Mouse (Mus musculus): ENCODE data around the gene Plcb1. TPM values are rescaled to one million over a fixed set of nuclear protein-coding genes. Genes with fewer than 3 reads are reported as not detected.
A peak's percentile ranks its signal among the peaks of the same experiment; 100 is the strongest.

Plcb1 gene
- 10.7 and 11.1 TPM in 2 replicates for polyA plus RNA-seq (2015; fragmentation: Nextera tagmentation; extraction: Ambion mirVana)

GRCm38 (mm10) chr2:134785970-134786855 is at the start of gene Plcb1:
Gene Plcb1, plus strand, starts transcription at chr2:134786067.
- peak; percentile 94 for ATAC-seq (ENCODE audit: insufficient number of reproducible peaks, low FRiP score, low TSS enrichment, low read depth)
- peak within 1 kb of the TSS; percentile 92 for H3K4me2 ChIP-seq (replicated peaks)
- H3K4me1 ChIP-seq = peaks cover 12% of the 10 kb centered on the region; the same call in 1 of the 2 replicates
- peak within 1 kb of the TSS; percentile 51; the same call in 1 of the 2 replicates for H3K27ac ChIP-seq (replicated peaks)
- peak within 1 kb of the TSS; percentile 68 for H3K4me3 ChIP-seq (replicated peaks)
- H3K36me3 ChIP-seq = no peaks in the 10 kb centered on the region
- under 1% methylated on average over 85 of the region's 88 CpGs for WGBS
- H3K9me3 ChIP-seq (replicated peaks) = no peaks in the 10 kb centered on the region
- H3K27me3 ChIP-seq = no peaks in the 10 kb centered on the region; the same call in 1 of the 2 replicates
- peak within 1 kb of the TSS; percentile 62 for H3K9ac ChIP-seq

GRCm38 (mm10) chr2:134755537-134755936 is 30.3 kb upstream of the Plcb1 start:
- no peak for ATAC-seq (ENCODE audit: insufficient number of reproducible peaks, low FRiP score, low TSS enrichment, low read depth)
- H3K4me1 ChIP-seq = no peaks in the 10 kb centered on the region
- no peak overlapping the region for H3K27ac ChIP-seq (replicated peaks)
- H3K4me2 ChIP-seq (replicated peaks) = no peak overlapping the region
- H3K36me3 ChIP-seq = no peaks in the 10 kb centered on the region
- H3K9ac ChIP-seq = no peak overlapping the region
- H3K9me3 ChIP-seq (replicated peaks) = no peaks in the 10 kb centered on the region
- no peaks in the 10 kb centered on the region for H3K27me3 ChIP-seq
- no peak overlapping the region for H3K4me3 ChIP-seq (replicated peaks)

DNA sequence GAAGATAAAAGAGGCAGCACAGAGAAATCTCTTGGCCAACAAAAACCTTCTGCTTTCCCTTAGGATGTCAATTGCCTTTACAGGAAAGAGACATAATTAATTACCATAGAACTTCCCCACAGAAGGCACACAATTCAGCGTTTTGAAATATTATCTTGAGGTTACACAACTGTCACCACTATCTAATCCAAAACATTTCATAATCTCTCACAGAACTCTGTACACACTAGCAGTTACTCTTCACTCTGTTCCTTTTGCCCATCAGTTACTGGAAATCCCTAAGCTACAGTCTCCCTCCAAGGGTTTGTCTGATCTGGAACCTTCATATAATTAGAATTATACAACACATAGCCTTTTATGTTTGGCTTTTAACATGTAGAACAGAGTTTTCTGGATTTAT is 29.8 kb upstream of the Plcb1 start:
- Histone ChIP-seq H3K9ac (no peak overlapping the region), H3K27ac (replicated peaks) (no peak overlapping the region), H3K27me3 (no peaks in the 10 kb centered on the region), H3K9me3 (replicated peaks) (no peaks in the 10 kb centered on the region), H3K4me3 (replicated peaks) (no peak overlapping the region), H3K4me2 (replicated peaks) (no peak overlapping the region), H3K4me1 (no peaks in the 10 kb centered on the region), H3K36me3 (no peaks in the 10 kb centered on the region)
- 40% methylated on average over 1 of the region's 1 CpGs for WGBS
- ATAC-seq (ENCODE audit: insufficient number of reproducible peaks, low FRiP score, low TSS enrichment, low read depth) = no peak

GRCm38 (mm10) chr2:134761029-134761428 is 24.8 kb upstream of the Plcb1 start:
- WGBS = 95% methylated on average over 1 of the region's 1 CpGs
- H3K4me3 ChIP-seq (replicated peaks) = no peak overlapping the region
- no peaks in the 10 kb centered on the region for H3K27me3 ChIP-seq
- no peak overlapping the region for H3K4me2 ChIP-seq (replicated peaks)
- no peaks in the 10 kb centered on the region for H3K4me1 ChIP-seq
- H3K27ac ChIP-seq (replicated peaks) = no peak overlapping the region
- no peak for ATAC-seq (ENCODE audit: insufficient number of reproducible peaks, low FRiP score, low TSS enrichment, low read depth)
- no peak overlapping the region for H3K9ac ChIP-seq
- no peaks in the 10 kb centered on the region for H3K36me3 ChIP-seq
- no peaks in the 10 kb centered on the region for H3K9me3 ChIP-seq (replicated peaks)

- H3K9me3 ChIP-seq (replicated peaks) = no peaks in the 10 kb centered on the region
- no peaks in the 10 kb centered on the region for H3K4me1 ChIP-seq
- H3K4me3 ChIP-seq (replicated peaks) = no peak overlapping the region
- no peaks in the 10 kb centered on the region for H3K27me3 ChIP-seq
- no peak for ATAC-seq (ENCODE audit: insufficient number of reproducible peaks, low FRiP score, low TSS enrichment, low read depth)
- H3K27ac ChIP-seq (replicated peaks) = no peak overlapping the region
- 94% methylated on average over 8 of the region's 8 CpGs for WGBS
- H3K4me2 ChIP-seq (replicated peaks) = no peak overlapping the region
- H3K9ac ChIP-seq = no peak overlapping the region
- H3K36me3 ChIP-seq = no peaks in the 10 kb centered on the region
Measured at GRCm38 (mm10) chr2:134763406-134763990, 22.4 kb upstream of the Plcb1 start.

- H3K9me3 ChIP-seq (replicated peaks) = no peaks in the 10 kb centered on the region
- no peak overlapping the region for H3K27ac ChIP-seq (replicated peaks)
- ATAC-seq (ENCODE audit: insufficient number of reproducible peaks, low FRiP score, low TSS enrichment, low read depth) = no peak
- no peak overlapping the region for H3K9ac ChIP-seq
- H3K4me3 ChIP-seq (replicated peaks) = no peak overlapping the region
- no peak overlapping the region for H3K4me2 ChIP-seq (replicated peaks)
- no peaks in the 10 kb centered on the region for H3K27me3 ChIP-seq
- no peaks in the 10 kb centered on the region for H3K36me3 ChIP-seq
- no peaks in the 10 kb centered on the region for H3K4me1 ChIP-seq
- WGBS = 81% methylated on average over 2 of the region's 2 CpGs
Measured at GRCm38 (mm10) chr2:134764506-134764905, 21.4 kb upstream of the Plcb1 start.

GRCm38 (mm10) chr2:134779826-134780225 is 6.0 kb upstream of the Plcb1 start:
- no peaks in the 10 kb centered on the region for H3K36me3 ChIP-seq

GRCm38 (mm10) chr2:134780316-134780715 is 5.6 kb upstream of the Plcb1 start:
- H3K4me2 ChIP-seq (replicated peaks) = no peak overlapping the region
- no peaks in the 10 kb centered on the region for H3K4me1 ChIP-seq
- H3K9me3 ChIP-seq (replicated peaks) = no peaks in the 10 kb centered on the region
- no peaks in the 10 kb centered on the region for H3K36me3 ChIP-seq
- H3K27me3 ChIP-seq = no peaks in the 10 kb centered on the region
- H3K4me3 ChIP-seq (replicated peaks) = no peak overlapping the region
- H3K27ac ChIP-seq (replicated peaks) = no peak overlapping the region
- H3K9ac ChIP-seq = no peak overlapping the region
- ATAC-seq (ENCODE audit: insufficient number of reproducible peaks, low FRiP score, low TSS enrichment, low read depth) = no peak

More at GRCm38 (mm10) chr2:134779826-134780225, 6.0 kb upstream of the Plcb1 start:
- no peak overlapping the region for H3K27ac ChIP-seq (replicated peaks)
- no peak for ATAC-seq (ENCODE audit: insufficient number of reproducible peaks, low FRiP score, low TSS enrichment, low read depth)
- no peaks in the 10 kb centered on the region for H3K27me3 ChIP-seq
- 72% methylated on average over 5 of the region's 5 CpGs for WGBS
- H3K9me3 ChIP-seq (replicated peaks) = no peaks in the 10 kb centered on the region
- H3K9ac ChIP-seq = no peak overlapping the region
- no peak overlapping the region for H3K4me2 ChIP-seq (replicated peaks)
- no peak overlapping the region for H3K4me3 ChIP-seq (replicated peaks)
- H3K4me1 ChIP-seq = no peaks in the 10 kb centered on the region

- 9% methylated on average over 6 of the region's 6 CpGs for WGBS
- Histone ChIP-seq H3K9ac (peak overlapping the region; percentile 62; the same call in 1 of the 2 replicates), H3K27me3 (no peaks in the 10 kb centered on the region; the same call in 1 of the 2 replicates), H3K9me3 (replicated peaks) (no peaks in the 10 kb centered on the region), H3K36me3 (no peaks in the 10 kb centered on the region), H3K4me3 (replicated peaks) (peak overlapping the region; percentile 68), H3K27ac (replicated peaks) (no peak overlapping the region), H3K4me1 (peaks cover 12% of the 10 kb centered on the region; the same call in 1 of the 2 replicates), H3K4me2 (replicated peaks) (peak overlapping the region; percentile 92)
- no peak for ATAC-seq (ENCODE audit: insufficient number of reproducible peaks, low FRiP score, low TSS enrichment, low read depth)
Measured at GRCm38 (mm10) chr2:134786856-134787250, 986 bp downstream of the Plcb1 start.

DNA sequence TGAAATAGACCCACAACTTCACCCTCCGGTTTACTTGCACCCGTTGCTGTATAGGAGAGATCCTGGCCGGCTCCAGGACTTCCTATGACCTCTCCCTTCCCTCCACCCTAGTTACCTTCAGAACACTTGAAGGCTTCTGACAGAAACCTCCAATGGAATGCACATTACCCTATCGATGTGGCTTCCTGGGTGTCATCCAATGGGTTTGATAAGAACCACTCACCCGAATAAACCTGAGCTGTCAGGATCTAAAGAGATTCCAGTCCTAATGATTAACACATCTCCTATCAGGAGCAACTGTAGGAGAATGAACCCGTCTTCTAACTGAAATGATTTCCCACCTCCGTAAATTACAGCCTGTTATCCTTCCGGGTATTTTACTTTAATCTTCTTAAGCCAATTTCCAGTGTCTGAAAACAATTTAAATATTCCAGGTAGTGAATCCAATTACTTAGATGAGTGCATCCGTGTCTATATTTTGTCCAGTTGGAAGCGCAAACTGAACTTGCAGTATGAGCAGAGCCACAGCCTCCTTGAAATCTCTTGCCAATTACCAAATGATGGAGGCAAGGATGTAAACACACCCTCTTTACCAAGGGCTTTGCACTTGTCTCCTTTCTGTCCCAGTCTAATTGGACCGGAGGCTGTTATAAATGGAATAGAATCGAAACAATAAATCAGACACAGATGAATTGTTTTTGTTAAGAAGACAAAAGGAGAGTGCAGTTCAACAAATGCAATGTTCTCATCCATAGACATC is 1.6 kb downstream of the Plcb1 start:
- peaks cover 12% of the 10 kb centered on the region; the same call in 1 of the 2 replicates for H3K4me1 ChIP-seq
- no peak overlapping the region for H3K9ac ChIP-seq
- 52% methylated on average over 12 of the region's 12 CpGs for WGBS
- ATAC-seq (ENCODE audit: insufficient number of reproducible peaks, low FRiP score, low TSS enrichment, low read depth) = no peak
- no peaks in the 10 kb centered on the region for H3K36me3 ChIP-seq
- H3K27me3 ChIP-seq = no peaks in the 10 kb centered on the region; the same call in 1 of the 2 replicates
- no peaks in the 10 kb centered on the region for H3K9me3 ChIP-seq (replicated peaks)
- no peak overlapping the region for H3K27ac ChIP-seq (replicated peaks)
- H3K4me3 ChIP-seq (replicated peaks) = peak overlapping the region; percentile 68
- peak overlapping the region; percentile 92 for H3K4me2 ChIP-seq (replicated peaks)

- H3K9ac ChIP-seq = no peak overlapping the region
- no peaks in the 10 kb centered on the region for H3K9me3 ChIP-seq (replicated peaks)
- no peak overlapping the region for H3K4me2 ChIP-seq (replicated peaks)
- H3K36me3 ChIP-seq = no peaks in the 10 kb centered on the region
- peaks cover 10% of the 10 kb centered on the region; the same call in 1 of the 2 replicates for H3K4me1 ChIP-seq
- no peak overlapping the region for H3K27ac ChIP-seq (replicated peaks)
- no peak overlapping the region for H3K4me3 ChIP-seq (replicated peaks)
- 49% methylated on average over 7 of the region's 7 CpGs for WGBS
- no peak for ATAC-seq (ENCODE audit: insufficient number of reproducible peaks, low FRiP score, low TSS enrichment, low read depth)
- H3K27me3 ChIP-seq = no peaks in the 10 kb centered on the region
Measured at GRCm38 (mm10) chr2:134792926-134793325, 7.1 kb downstream of the Plcb1 start.
